ENCODE assay signal across 8 mouse cellular contexts in the genomic region with DNA sequence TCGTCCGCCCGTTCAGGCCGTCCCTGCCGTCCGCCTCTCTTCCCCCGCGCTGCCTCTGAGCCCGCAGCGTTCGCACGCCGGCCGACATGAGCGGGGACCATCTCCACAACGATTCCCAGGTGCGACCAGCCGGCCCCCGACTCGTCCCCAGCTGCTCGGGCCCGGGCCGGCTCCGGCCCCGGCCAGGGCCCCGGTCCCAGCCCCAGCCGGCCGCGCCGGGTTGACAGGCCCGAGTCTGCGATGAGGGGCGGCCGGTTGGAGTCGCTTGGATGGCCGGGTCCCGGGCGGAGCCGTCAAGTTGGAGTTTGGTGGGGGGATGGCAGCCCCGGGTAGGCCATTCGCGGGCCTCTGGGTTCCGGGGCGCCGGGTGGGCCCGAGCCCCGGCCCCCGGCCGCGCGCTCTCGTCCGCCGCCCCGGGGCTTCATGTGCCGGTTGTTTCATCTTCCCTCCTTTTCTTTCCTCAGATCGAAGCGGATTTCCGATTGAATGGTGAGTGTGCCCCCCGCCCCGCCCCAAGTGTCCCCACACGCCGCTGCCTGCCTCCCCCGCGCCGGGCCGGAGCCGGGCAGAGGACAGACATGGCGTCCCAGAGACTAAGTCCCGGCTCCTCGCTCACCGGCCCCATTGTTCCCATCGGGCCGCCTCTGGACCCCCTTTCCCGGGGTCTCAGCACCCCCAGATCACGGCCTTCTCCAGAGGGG. TPM values are rescaled to one million over a fixed set of nuclear protein-coding genes. Genes with fewer than 3 reads are reported as not detected.
DNase-seq lines count a peak whose midpoint lies in the region; ATAC-seq and TF ChIP-seq lines count a peak whose summit lies in the region.

No protein-coding gene starts in this region.

- peaks cover 12 to 21% of the 10 kb centered on the region in 2 experiments for H3K4me1 ChIP-seq in MEL (ENCODE audit: control insufficient read depth in 1 of 2, insufficient read depth in 2 of 2, low read length in 2 of 2)
- H3K4me1 ChIP-seq in forebrain, embryonic 15.5 days, result peaks cover 36% of the 10 kb centered on the region
- peaks cover 22% of the 10 kb centered on the region for H3K4me1 ChIP-seq in hindbrain, embryonic 12.5 days

- TF ChIP-seq EP300 in MEL (IDR thresholded peaks at IDR 0.05; ENCODE audit: low read depth in 1 of 2, low read length in 2 of 2), result no peak

- H3K9me3 ChIP-seq in MEL (replicated peaks; ENCODE audit: insufficient read depth, low read length), result no peaks in the 10 kb centered on the region
- H3K9me3 ChIP-seq in forebrain, embryonic 15.5 days, result no peaks in the 10 kb centered on the region
- H3K9me3 ChIP-seq in hindbrain, embryonic 12.5 days (replicated peaks), result no peaks in the 10 kb centered on the region

- H3K27ac ChIP-seq in MEL (ENCODE audit: control insufficient read depth, low read depth, low read length) (peak overlapping the region; percentile 82), macrophage (peak overlapping the region; percentile 61)
- peak overlapping the region; percentile 98 for H3K27ac ChIP-seq in forebrain, embryonic 15.5 days (replicated peaks)
- H3K27ac ChIP-seq in hindbrain, embryonic 12.5 days, result peak overlapping the region; percentile 99

- TF ChIP-seq CTCF in MEL (IDR thresholded peaks at IDR 0.05 in 2 of 3, conservative IDR thresholded peaks at IDR 0.05 in 1 of 3; ENCODE audit: control insufficient read depth in 1 of 3, insufficient read depth in 1 of 3, low read depth in 2 of 3, low read length in 3 of 3, poor library complexity in 1 of 3, severe bottlenecking in 1 of 3), result no peak

- TF ChIP-seq RAD21 in MEL (IDR thresholded peaks at IDR 0.05; ENCODE audit: low read depth, low read length), result no peak

- under 1% methylated on average over 71 of the region's 76 CpGs for WGBS in forebrain, embryonic 15.5 days
- under 1% methylated on average over 74 of the region's 76 CpGs for WGBS in hindbrain, embryonic 12.5 days
- WGBS in macrophage (ENCODE audit: missing documents), result under 1% methylated on average over 67 of the region's 76 CpGs

- H3K27me3 ChIP-seq in MEL (ENCODE audit: control insufficient read depth in 1 of 2, insufficient read depth in 2 of 2, low read length in 2 of 2), result no peaks in the 10 kb centered on the region
- H3K27me3 ChIP-seq in forebrain, embryonic 15.5 days, result no peaks in the 10 kb centered on the region
- H3K27me3 ChIP-seq in hindbrain, embryonic 12.5 days, result no peaks in the 10 kb centered on the region

- TF ChIP-seq POLR2A in MEL (IDR thresholded peaks at IDR 0.05; ENCODE audit: control insufficient read depth in 1 of 2, insufficient read depth in 1 of 2, low read depth in 1 of 2, low read length in 2 of 2, poor library complexity in 1 of 2), result no peak

- H3K4me2 ChIP-seq in forebrain, embryonic 15.5 days (replicated peaks), result peak overlapping the region; percentile 83
- H3K4me2 ChIP-seq in hindbrain, embryonic 12.5 days (replicated peaks), result peak overlapping the region; percentile 61

- DNase-seq in MEL (ENCODE audit: low read depth, low spot score), result peak; percentile 56
- peak; percentile 35 for DNase-seq in c-Kit-positive CD71-negative TER-119-negative erythroid progenitor cells, embryonic 14.5 days (ENCODE audit: low read depth)
- peak; percentile 18 to 23 for DNase-seq in left cerebral cortex, adult 9 months (ENCODE audit: low spot score in 2 of 2)
- DNase-seq in right cerebral cortex, adult 2 months (ENCODE audit: low spot score in 2 of 2), result peak; percentile 44 to 47
- DNase-seq in urinary bladder, postnatal 14 days (ENCODE audit: low spot score), result peak; percentile 48

- peaks cover 2 to 29% of the 10 kb centered on the region in 2 experiments; a peak in 2 of 4 replicates for H3K36me3 ChIP-seq in MEL (ENCODE audit: control insufficient read depth in 1 of 2, insufficient read depth in 2 of 2, low read length in 2 of 2)
- H3K36me3 ChIP-seq in forebrain, embryonic 15.5 days, result no peaks in the 10 kb centered on the region
- no peaks in the 10 kb centered on the region for H3K36me3 ChIP-seq in hindbrain, embryonic 12.5 days
- no peaks in the 10 kb centered on the region for H3K36me3 ChIP-seq in macrophage (ENCODE audit: inconsistent target)

- peaks cover 25% of the 10 kb centered on the region for H3K79me2 ChIP-seq in MEL (ENCODE audit: control insufficient read depth, insufficient read depth, low read length, poor library complexity)
- H3K79me2 ChIP-seq in macrophage (ENCODE audit: inconsistent target), result peaks cover 48% of the 10 kb centered on the region

- H3K9ac ChIP-seq in MEL (ENCODE audit: control insufficient read depth, low read depth, low read length, poor library complexity, severe bottlenecking), result peak overlapping the region; percentile 100
- H3K9ac ChIP-seq in forebrain, embryonic 15.5 days (replicated peaks), result peak overlapping the region; percentile 92
- H3K9ac ChIP-seq in hindbrain, embryonic 12.5 days, result peak overlapping the region; percentile 100

- peak; percentile 26; the same call in 1 of the 2 replicates for ATAC-seq in forebrain, embryonic 15.5 days (replicated peaks)
- peak; percentile 64 for ATAC-seq in hindbrain, embryonic 12.5 days (ENCODE audit: low FRiP score)

- H3K4me3 ChIP-seq in MEL (ENCODE audit: control insufficient read depth in 1 of 2, insufficient read depth in 1 of 2, low read depth in 2 of 2, low read length in 2 of 2), result peak overlapping the region; percentile 89 to 99
- H3K4me3 ChIP-seq in forebrain, embryonic 15.5 days, result peak overlapping the region; percentile 68
- H3K4me3 ChIP-seq in hindbrain, embryonic 12.5 days, result peak overlapping the region; percentile 100
- peak overlapping the region; percentile 47 for H3K4me3 ChIP-seq in macrophage (ENCODE audit: inconsistent target)

TF ChIP-seq in MEL, 35 proteins besides CTCF, POLR2A, EP300 and RAD21:
- TF ChIP-seq MXI1 (IDR thresholded peaks at IDR 0.05; ENCODE audit: low read depth, low read length), result no peak
- TF ChIP-seq NELFE (IDR thresholded peaks at IDR 0.05; ENCODE audit: low read depth, low read length), result peak; percentile 35; the same call in 1 of the 2 replicates
- no peak for TF ChIP-seq CHD1 (IDR thresholded peaks at IDR 0.05; ENCODE audit: low read depth, low read length)
- TF ChIP-seq TCF12 (IDR thresholded peaks at IDR 0.05; ENCODE audit: low read depth, low read length), result 0 out of 2 replicates have a peak, but pooled peaks have one; percentile 5
- no peak for TF ChIP-seq ETS1 (IDR thresholded peaks at IDR 0.05; ENCODE audit: low read depth, low read length)
- no peak for TF ChIP-seq RCOR1 (IDR thresholded peaks at IDR 0.05; ENCODE audit: low read depth, low read length)
- no peak for TF ChIP-seq MEF2A (IDR thresholded peaks at IDR 0.05; ENCODE audit: extremely low read depth, insufficient replicate concordance, low read depth, low read length, poor library complexity, severe bottlenecking)
- TF ChIP-seq HCFC1 (IDR thresholded peaks at IDR 0.05; ENCODE audit: low read depth, low read length), result no peak
- TF ChIP-seq MYB (IDR thresholded peaks at IDR 0.05; ENCODE audit: low read depth, low read length), result no peak
- TF ChIP-seq MAX (IDR thresholded peaks at IDR 0.05; ENCODE audit: low read length), result no peak
- no peak for TF ChIP-seq TBP (IDR thresholded peaks at IDR 0.05; ENCODE audit: low read depth, low read length)
- TF ChIP-seq KAT2A (conservative IDR thresholded peaks at IDR 0.05; ENCODE audit: low read depth, low read length), result no peak
- TF ChIP-seq ELF1 (IDR thresholded peaks at IDR 0.05; ENCODE audit: low read depth, low read length), result no peak
TF ChIP-seq in MEL: peak in this region for 2.

RNA-seq across cellular contexts. Expression of a gene that starts 0.6 kb away (rescaled TPM):
- total RNA-seq in MEL (2012; rRNA removed), result 33.5 and 36.5 TPM in 2 replicates
- polyA plus RNA-seq in MEL (2012; ENCODE audit: insufficient read depth in 1 of 2, insufficient read length in 2 of 2, low read depth in 1 of 2, low replicate concordance in 2 of 2, missing spikeins in 1 of 2), result 100 to 1,000 TPM in 1 of 2 experiments, 10 to 100 TPM in 1; 73.3 to 123 TPM
- polyA plus RNA-seq in forebrain, embryonic 15.5 days (2015; fragmentation: Nextera tagmentation; extraction: Ambion mirVana), result 106 and 113 TPM in 2 replicates
- 114 and 122 TPM in 2 replicates for polyA plus RNA-seq in hindbrain, embryonic 12.5 days (2016; fragmentation: Nextera tagmentation; extraction: Ambion mirVana)
- total RNA-seq in macrophage (2018; cell fraction: chromatin; rRNA removed), result 1,000 to 10,000 TPM in 5 of 26 experiments, 100 to 1,000 TPM in 21; 163 to 2,320 (median 324) TPM
- total RNA-seq in macrophage (2018; cell fraction: cytosol; rRNA removed), result 100 to 1,000 TPM in 5 of 26 experiments, 10 to 100 TPM in 21; 48.6 to 258 (median 67.5) TPM
- total RNA-seq in macrophage (2018; cell fraction: nucleus; rRNA removed), result 100 to 1,000 TPM in 23 of 26 experiments, 10 to 100 TPM in 3; 82.9 to 919 (median 169) TPM
- polyA plus RNA-seq in macrophage (2018), result 52.3 to 148 TPM (median 103 TPM) in 3 replicates

Comparison
In these comparisons a context has a peak if more than half of its experiments do, and no peak if none do; other contexts are left out.
1. Peak in every context shown above with its lines: DNase-seq, ATAC-seq, H3K4me3 ChIP-seq and H3K27ac ChIP-seq.
2. H3K4me3 ChIP-seq: peak in every context shown above with its lines; median percentile 100 in hindbrain, embryonic 12.5 days; 94 in MEL; 68 in forebrain, embryonic 15.5 days; 47 in macrophage.